Mouse (Mus musculus) hindbrain, postnatal 0 days (tissue): ENCODE measurements around the gene Zfp82. TPM values are rescaled to one million over a fixed set of nuclear protein-coding genes. Genes with fewer than 3 reads are reported as not detected.
A peak's percentile ranks its signal among the peaks of the same experiment; 100 is the strongest.
"Not testable (repeated sequence)": the region's sequence is repeated elsewhere in the genome, so short reads cannot be mapped to it uniquely, and the experiment has no call there.

Source experiments
- ATAC-seq: fragments of 200-750 bp; cut with Nextera tagmentation; 2 replicates; pipeline ENCODE4 v1.8.0; 2017; ENCODE audit warnings: mild to moderate bottlenecking, moderate TSS enrichment, moderate library complexity
- DNase-seq: peaks from one replicate; pipeline ENCODE4 v3.0.0-alpha.2; 2015; ENCODE audit warnings: low spot score
- H3K27ac ChIP-seq: fragments of 300-500 bp; sonication (generic); 2 replicates; pipeline ENCODE4 v1.5.1; 2014; ENCODE audit warnings: mild to moderate bottlenecking
- H3K27me3 ChIP-seq: fragments of 300-500 bp; sonication (generic); 2 replicates; pipeline ENCODE4 v1.6.1; 2014; ENCODE audit warnings: low read length, mixed read lengths; ENCODE audit not compliant: insufficient read depth
- H3K36me3 ChIP-seq: fragments of 300-500 bp; sonication (generic); 2 replicates; pipeline ENCODE4 v1.6.1; 2014; ENCODE audit warnings: low read length, mixed read lengths; ENCODE audit not compliant: insufficient read depth
- H3K4me1 ChIP-seq: fragments of 300-500 bp; sonication (generic); 2 replicates; pipeline ENCODE4 v1.6.1; 2014; ENCODE audit warnings: antibody characterized with exemption, low read length, mixed read lengths; ENCODE audit not compliant: insufficient read depth
- H3K4me2 ChIP-seq: fragments of 300-500 bp; sonication (generic); 2 replicates; pipeline ENCODE4 v1.6.1; 2014; ENCODE audit warnings: low read depth, mild to moderate bottlenecking, low read length, moderate library complexity, mixed read lengths
- H3K4me3 ChIP-seq: fragments of 300-500 bp; sonication (generic); 2 replicates; pipeline ENCODE4 v1.5.1; 2014; ENCODE audit warnings: low read length
- H3K9ac ChIP-seq: fragments of 300-500 bp; sonication (generic); replicated peaks from 2 replicates; pipeline ENCODE4 v1.6.1; 2014; ENCODE audit warnings: mild to moderate bottlenecking, low read length, moderate library complexity, mixed read lengths
- H3K9me3 ChIP-seq: fragments of 300-500 bp; sonication (generic); 2 replicates; pipeline ENCODE4 v1.6.1; 2016; ENCODE audit warnings: low read length, mixed read lengths
- CTCF ChIP-seq: IDR thresholded peaks from 2 replicates; pipeline ENCODE4 v1.5.1; 2016; ENCODE audit warnings: antibody characterized with exemption, control low read depth, low read depth
- WGBS: fragments of 180-500 bp; shearing (Covaris S2); extraction: QIAGEN DNeasy Blood & Tissue Kit; methylation state at CpG from one replicate; pipeline ENCODE4 v1.1.7; 2014; 5-methylcytosine and 5-hydroxymethylcytosine counted together
- polyA plus RNA-seq: library from polyadenylated mRNA; unstranded; fragments of >200 nt; fragmentation: Nextera tagmentation; extraction: Ambion mirVana; gene quantifications from 2 replicates; pipeline ENCODE4 v1.2.1, GENCODE M21; 2015
- total RNA-seq: library from RNA; depleted of rRNA; stranded (reverse); fragments of >200 nt; gene quantifications from 2 replicates; pipeline ENCODE4 v1.2.3, GENCODE M21; 2014; rRNA removed

The Zfp82 gene
- total RNA-seq: 2.8 and 5.4 TPM in 2 replicates
- polyA plus RNA-seq: 4.0 and 4.2 TPM in 2 replicates

DNA sequence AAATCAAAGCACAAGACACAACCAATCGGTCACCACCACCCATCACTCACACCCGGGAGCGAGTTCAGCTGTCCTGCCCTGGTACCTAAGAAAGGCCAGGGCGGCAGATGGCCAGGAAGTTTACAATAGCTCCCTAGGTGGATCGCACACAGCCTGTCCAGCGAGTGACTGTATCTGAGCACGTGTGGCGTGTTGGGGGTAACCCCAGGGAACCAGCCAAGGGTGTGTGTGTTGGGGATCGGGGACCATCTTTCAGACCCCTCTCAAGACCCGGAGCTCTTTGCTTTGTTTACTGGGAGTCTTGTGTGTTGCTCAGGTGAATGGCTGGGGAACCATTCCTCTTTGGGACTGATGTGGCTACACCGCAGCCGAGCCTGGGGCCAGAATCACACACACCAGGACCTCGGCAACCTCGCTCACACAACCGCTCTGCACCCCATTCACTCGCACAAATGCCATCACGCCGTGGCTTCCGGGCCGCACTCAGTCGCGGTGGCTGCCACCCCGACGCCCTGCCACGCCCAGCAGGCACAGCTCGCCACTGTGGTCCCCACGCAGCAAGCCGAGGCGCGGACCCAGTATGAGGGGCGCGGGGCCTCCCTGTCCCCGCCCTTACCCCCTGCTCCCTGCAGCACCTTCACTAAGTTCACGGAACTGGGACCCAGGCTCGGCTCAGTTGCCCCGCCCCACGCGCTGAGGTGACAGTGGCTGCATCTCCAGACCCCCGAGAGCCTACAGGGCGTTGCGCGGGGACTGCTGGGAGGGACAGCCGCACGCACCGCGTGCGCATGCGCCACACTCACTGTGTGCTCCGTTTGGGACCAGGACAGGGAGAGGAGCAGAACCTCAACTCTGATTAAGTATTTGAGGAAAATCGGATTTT lies at the start of gene Zfp82:
Gene Zfp82, minus strand, starts transcription at position 755 of the 883 bp plus-strand sequence.
- no peak for TF ChIP-seq CTCF
- Histone ChIP-seq H3K27me3 (no peaks in the 10 kb centered on the region), H3K9ac (peak within 1 kb of the TSS; percentile 64), H3K4me3 (peak within 1 kb of the TSS; percentile 86), H3K4me1 (peaks cover 3% of the 10 kb centered on the region; the same call in 1 of the 2 replicates), H3K36me3 (0 out of 2 replicates have a peak, but pooled peaks cover 3% of the 10 kb centered on the region), H3K27ac (peak within 1 kb of the TSS; percentile 79; the same call in 1 of the 2 replicates), H3K9me3 (no peaks in the 10 kb centered on the region), H3K4me2 (peak within 1 kb of the TSS; percentile 98)
- WGBS: under 1% methylated on average over 48 of the region's 50 CpGs
- ATAC-seq: peak; percentile 91
- peak; percentile 93 for DNase-seq

DNA sequence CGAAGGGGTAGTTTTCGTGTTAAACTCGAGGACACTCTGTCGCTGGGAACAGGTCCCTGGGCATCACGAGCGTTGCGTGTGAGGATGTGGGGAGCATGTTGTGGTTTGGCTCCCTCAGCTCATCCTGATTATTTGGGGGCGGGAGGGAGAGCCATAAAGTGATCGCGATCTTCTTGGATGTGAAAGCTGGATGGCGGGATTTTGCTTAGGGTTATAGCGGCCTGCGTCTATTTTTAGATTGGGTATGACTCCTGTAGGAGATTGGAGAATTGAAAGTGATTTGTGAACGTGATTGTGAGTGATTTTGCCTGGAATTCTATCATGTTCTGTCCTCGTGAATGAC lies 49.5 kb upstream of the Zfp82 start:
- peak; percentile 55 for DNase-seq
- peak overlapping the region; percentile 78 for H3K9ac ChIP-seq
- no peak for TF ChIP-seq CTCF
- H3K4me2 ChIP-seq: peak overlapping the region; percentile 73
- 3% methylated on average over 15 of the region's 15 CpGs for WGBS
- peaks cover 3% of the 10 kb centered on the region; the same call in 1 of the 2 replicates for H3K36me3 ChIP-seq
- no peak; the same call in none of the 2 replicates for ATAC-seq
- no peaks in the 10 kb centered on the region for H3K9me3 ChIP-seq
- peak overlapping the region; percentile 78 for H3K4me3 ChIP-seq
- H3K27me3 ChIP-seq: no peaks in the 10 kb centered on the region
- H3K4me1 ChIP-seq: peaks cover 4% of the 10 kb centered on the region; the same call in 1 of the 2 replicates
- H3K27ac ChIP-seq: peak overlapping the region; percentile 84

DNA sequence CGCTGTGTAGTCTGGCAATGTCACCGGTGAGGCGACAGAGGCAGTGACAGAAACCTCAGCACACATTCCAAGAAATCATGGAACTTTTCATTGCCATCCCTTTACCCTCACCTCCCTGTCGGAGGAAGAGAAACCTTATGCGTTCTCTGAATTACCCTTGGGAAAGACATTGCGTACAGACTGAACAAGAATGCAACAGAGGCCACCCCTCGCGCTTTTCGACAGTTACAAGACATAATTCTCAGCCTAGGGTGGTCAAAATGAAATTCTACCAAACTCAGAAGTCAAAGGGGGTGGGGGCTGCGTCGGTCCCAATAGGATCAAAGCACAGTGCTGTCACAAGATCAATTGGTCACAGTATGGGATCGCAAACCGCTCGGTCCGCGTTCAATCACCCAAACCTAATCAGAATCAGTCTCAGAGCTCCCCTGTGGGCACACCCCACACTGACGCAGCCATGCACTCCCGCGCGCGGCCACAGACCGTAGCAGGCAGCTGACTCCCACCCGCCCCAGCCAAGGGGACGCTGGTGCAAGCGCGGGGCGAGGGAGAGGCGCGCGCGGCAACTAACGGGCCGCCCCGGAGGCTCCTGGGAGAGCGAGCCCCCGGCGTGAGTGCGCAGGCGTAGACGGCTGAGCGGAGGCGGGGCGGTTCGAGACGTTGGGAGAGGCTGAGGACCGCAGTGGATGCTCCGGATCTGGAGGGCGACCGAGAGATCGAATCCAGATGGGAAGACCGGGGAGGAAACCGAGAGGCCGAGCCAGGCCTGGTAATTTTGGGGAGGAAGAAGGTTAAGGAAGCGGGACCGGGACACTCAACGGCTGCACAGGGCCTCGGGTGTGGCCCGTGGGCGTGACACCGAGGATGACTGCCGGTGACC lies 48.8 kb upstream of the Zfp82 start, which contains the start of gene Zfp382:
Gene Zfp382, plus strand, starts transcription at position 635 of the 880 bp plus-strand sequence.
- no peak for TF ChIP-seq CTCF
- Histone ChIP-seq H3K9me3 (no peaks in the 10 kb centered on the region), H3K4me3 (peak within 1 kb of the TSS; percentile 78), H3K4me1 (peaks cover 4% of the 10 kb centered on the region; the same call in 1 of the 2 replicates), H3K4me2 (peak within 1 kb of the TSS; percentile 73), H3K27me3 (no peaks in the 10 kb centered on the region), H3K36me3 (no peaks in the 10 kb centered on the region), H3K9ac (peak within 1 kb of the TSS; percentile 78), H3K27ac (peak within 1 kb of the TSS; percentile 84)
- peak; percentile 96 for DNase-seq
- peak; percentile 97 for ATAC-seq
- under 1% methylated on average over 61 of the region's 61 CpGs for WGBS

DNA sequence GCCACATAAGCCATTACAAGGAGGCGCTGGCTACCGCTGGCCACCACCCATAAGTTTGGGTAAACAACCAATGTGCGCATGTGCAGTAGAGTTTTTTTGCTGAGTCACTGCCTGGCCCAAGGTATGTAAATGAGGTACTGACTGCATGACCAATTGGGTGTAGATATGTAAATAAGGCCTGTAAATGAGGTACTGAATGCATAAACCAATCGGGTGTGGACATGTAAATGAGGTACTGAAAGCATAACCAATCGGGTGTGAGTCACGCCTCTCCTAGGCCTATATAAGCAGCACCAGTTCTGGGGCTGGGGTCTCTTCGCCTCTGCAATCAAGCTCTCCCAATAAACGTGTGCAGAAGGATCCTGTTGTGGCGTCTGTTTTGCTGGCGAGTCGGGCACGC lies 45.2 kb upstream of the Zfp82 start:
- H3K4me2 ChIP-seq, H3K9me3 ChIP-seq, H3K4me1 ChIP-seq, H3K36me3 ChIP-seq, H3K27me3 ChIP-seq, DNase-seq, ATAC-seq, H3K27ac ChIP-seq, H3K9ac ChIP-seq, H3K4me3 ChIP-seq: not testable (repeated sequence)
- WGBS: 95% methylated on average over 12 of the region's 12 CpGs

DNA sequence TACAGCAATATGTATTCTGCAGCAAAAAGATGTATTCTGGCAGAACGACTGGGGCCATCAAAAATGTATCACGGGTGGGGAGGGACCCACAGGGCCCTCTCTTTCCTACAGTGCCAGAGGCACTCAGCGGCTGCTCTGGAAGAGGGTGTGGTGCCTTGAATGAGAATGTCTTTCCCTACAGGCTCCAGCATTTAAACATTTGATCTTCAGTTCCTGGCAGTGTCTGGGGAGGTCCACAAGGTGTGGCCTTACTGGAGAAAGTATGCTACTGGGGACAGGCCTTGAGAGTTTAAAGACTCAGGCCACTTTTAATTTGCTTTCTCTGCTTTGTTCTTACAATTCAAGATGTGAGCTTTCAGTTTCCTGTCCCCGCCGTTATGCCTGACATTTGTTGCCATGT lies 43.4 kb upstream of the Zfp82 start:
- no peaks in the 10 kb centered on the region for H3K27me3 ChIP-seq
- TF ChIP-seq CTCF: no peak
- ATAC-seq: no peak
- H3K36me3 ChIP-seq: no peaks in the 10 kb centered on the region
- no peak overlapping the region for H3K27ac ChIP-seq
- WGBS: 95% methylated on average over 5 of the region's 5 CpGs
- no peak for DNase-seq
- H3K4me3 ChIP-seq: no peak overlapping the region
- H3K9me3 ChIP-seq: no peaks in the 10 kb centered on the region
- H3K4me1 ChIP-seq: no peaks in the 10 kb centered on the region
- no peak overlapping the region for H3K4me2 ChIP-seq
- H3K9ac ChIP-seq: no peak overlapping the region

DNA sequence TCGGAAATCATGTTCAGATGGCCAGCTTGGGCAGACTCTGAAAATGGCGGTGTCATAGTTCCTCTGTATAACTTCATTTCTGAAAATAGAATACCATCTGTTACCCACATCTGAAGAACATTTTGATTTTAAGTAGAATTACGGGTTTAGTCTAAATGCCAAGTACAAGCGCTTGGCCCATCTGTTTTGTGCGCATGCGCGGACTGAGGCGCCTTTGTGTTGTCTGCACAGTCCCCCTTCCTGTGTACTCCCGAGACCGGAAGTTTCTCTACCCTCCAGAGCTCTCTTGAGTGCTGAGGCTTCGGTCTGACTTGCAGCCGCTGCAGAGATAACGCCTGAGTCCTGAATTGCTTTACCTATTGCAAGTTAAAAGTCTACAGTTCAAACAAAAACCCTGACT lies 26.6 kb upstream of the Zfp82 start:
- H3K36me3 ChIP-seq: peaks cover 18% of the 10 kb centered on the region
- no peak overlapping the region for H3K4me3 ChIP-seq
- 88% methylated on average over 13 of the region's 13 CpGs for WGBS
- H3K4me1 ChIP-seq: 0 out of 2 replicates have a peak, but pooled peaks cover under 1% of the 10 kb centered on the region
- DNase-seq (no peak), ATAC-seq (no peak)
- H3K27ac ChIP-seq: no peak overlapping the region
- no peak overlapping the region for H3K4me2 ChIP-seq
- H3K27me3 ChIP-seq: no peaks in the 10 kb centered on the region
- H3K9me3 ChIP-seq: no peaks in the 10 kb centered on the region; the same call in 1 of the 2 replicates
- no peak overlapping the region for H3K9ac ChIP-seq
- no peak for TF ChIP-seq CTCF
